Mouse (Mus musculus) C2C12 (cell line): ENCODE measurements around the gene Hs6st1.

Experiments used
- CTCF ChIP-seq: IDR thresholded peaks from one replicate; pipeline ENCODE4 v1.5.1; 2011; ENCODE audit not compliant: control insufficient read depth, insufficient read depth, insufficient read length
- FOSL1 ChIP-seq: IDR thresholded peaks from one replicate; pipeline ENCODE4 v1.8.0; 2011; ENCODE audit warnings: mild to moderate bottlenecking, low read length; ENCODE audit not compliant: poor library complexity, insufficient read depth, severe bottlenecking
- MAX ChIP-seq: IDR thresholded peaks from one replicate; pipeline ENCODE4 v1.6.1; 2011; ENCODE audit warnings: mild to moderate bottlenecking, control low read depth
- USF1 ChIP-seq: IDR thresholded peaks from one replicate; pipeline ENCODE4 v1.6.1; 2011; ENCODE audit warnings: low read depth, mild to moderate bottlenecking, control low read depth, moderate library complexity

- TF ChIP-seq USF1, result no peak
- no peak for TF ChIP-seq FOSL1
- no peak for TF ChIP-seq CTCF
- no peak for TF ChIP-seq MAX
These were observed 56.9 kb downstream of the Hs6st1 start for GRCm38 (mm10) chr1:36125076-36125475.
